Mouse (Mus musculus) brain, embryonic 14.5 days (tissue): ENCODE measurements around the gene Zfr.
"Not testable (repeated sequence)": the region's sequence is repeated elsewhere in the genome, so short reads cannot be mapped to it uniquely, and the experiment has no call there.

Experiments
- CTCF ChIP-seq: fragments of 200-500 bp; IDR thresholded peaks from 2 replicates; pipeline ENCODE4 v1.5.1; 2012; ENCODE audit warnings: inconsistent platforms, mild to moderate bottlenecking, moderate library complexity, borderline replicate concordance; ENCODE audit not compliant: insufficient read depth, insufficient read length; ENCODE audit errors: extremely low read depth
- POLR2A ChIP-seq: fragments of 200-500 bp; IDR thresholded peaks from 2 replicates; pipeline ENCODE4 v1.6.1; 2012; ENCODE audit warnings: mild to moderate bottlenecking, inconsistent platforms, borderline replicate concordance; ENCODE audit not compliant: poor library complexity, insufficient read depth, insufficient read length, severe bottlenecking; ENCODE audit errors: extremely low read depth

GRCm38 (mm10) chr15:12203008-12203407, 85.4 kb downstream of the Zfr start:
- not testable (repeated sequence) for TF ChIP-seq CTCF, POLR2A
